Mouse (Mus musculus) ES-Bruce4 (cell line): ENCODE results near the gene Dpp6.

Experiments used
- CTCF ChIP-seq: IDR thresholded peaks from one replicate; pipeline ENCODE4 v1.8.1; 2011; ENCODE audit warnings: low read depth, low read length
- POLR2A ChIP-seq: IDR thresholded peaks from one replicate; pipeline ENCODE4 v1.8.1; 2011; ENCODE audit warnings: low read length; ENCODE audit not compliant: insufficient read depth

DNA sequence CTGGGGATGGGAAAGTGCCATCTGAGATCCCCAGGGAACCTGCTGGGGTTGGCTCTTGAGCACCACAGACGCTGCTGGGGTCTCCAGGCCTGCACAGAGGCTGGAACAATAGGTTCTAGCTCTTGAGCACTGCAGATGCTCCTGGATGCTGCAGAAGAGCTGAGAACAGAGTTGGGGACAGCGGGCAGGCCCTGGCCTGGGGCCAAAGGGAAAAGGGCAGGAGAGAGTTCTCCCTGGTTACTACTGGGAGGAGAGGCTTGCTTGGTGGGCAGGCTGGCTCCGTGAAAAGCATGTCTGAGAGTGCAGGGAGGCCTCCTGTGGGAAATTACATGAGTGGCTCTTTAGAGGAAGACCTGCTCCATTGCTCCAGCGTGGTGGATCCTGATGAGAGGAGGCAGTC lies 432.9 kb downstream of the Dpp6 start:
- no peak for TF ChIP-seq CTCF
- TF ChIP-seq POLR2A = no peak
